Mouse (Mus musculus) gastrocnemius, postnatal 36 days (tissue): ENCODE results near the gene Armc5. TPM values are rescaled to one million over a fixed set of nuclear protein-coding genes. Genes with fewer than 3 reads are reported as not detected.

Experiments used
- DNase-seq, 2 experiments: peaks; one replicate each; pipeline ENCODE4 v3.0.0; 2022
- intact Hi-C: fragments of 180-260 bp; cut with DNase I; formaldehyde crosslinking; loops from one replicate; pipeline ENCODE4 v1.15.1; 2025
- total RNA-seq, 2 experiments: library from RNA; stranded (reverse); gene quantifications; 2 replicates each; pipeline ENCODE4 v1.2.3; 2021

Gene Armc5
- total RNA-seq, 2 experiments from 2014 or later, result 8.0 to 8.5 TPM

DNA sequence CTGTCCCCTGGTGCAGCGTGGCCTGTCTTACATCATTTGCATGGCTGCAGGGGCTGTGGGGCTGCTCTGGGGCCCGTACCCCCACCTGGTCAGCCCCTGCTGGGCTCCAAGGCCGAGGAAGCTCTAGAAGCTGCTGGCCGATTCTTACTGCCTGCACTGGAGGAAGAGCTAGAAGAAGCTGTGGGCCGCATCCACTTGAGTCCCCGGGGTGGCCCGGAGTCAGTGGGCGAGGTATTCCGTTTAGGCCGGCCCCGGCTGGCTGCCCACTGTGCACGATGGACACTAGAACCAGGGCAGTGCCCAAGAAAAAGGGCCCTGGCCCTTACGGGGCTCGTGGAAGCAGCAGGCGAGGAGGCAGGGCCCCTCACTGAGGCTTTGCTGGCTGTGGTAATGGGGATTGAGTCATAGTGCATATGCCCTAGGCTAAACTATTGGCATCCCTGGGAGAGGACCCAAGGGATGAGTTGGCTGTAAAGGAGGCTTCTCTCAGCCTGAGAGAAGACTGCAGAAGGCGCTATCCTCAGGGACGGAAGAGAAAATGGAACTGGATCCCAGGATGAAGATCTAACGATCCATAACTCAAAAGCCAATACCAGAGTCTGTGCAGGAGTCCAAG lies 7.4 kb downstream of the Armc5 start:
- intact Hi-C loops, result loop anchor here (5.0 to 10.0 kb wide), 2 partner anchors 53 to 460 kb away; partner anchors contain the start of gene BC017158
- no peak for DNase-seq

GRCm38 (mm10) chr7:128245547-128245946 lies 8.4 kb downstream of the Armc5 start:
- no peak for DNase-seq
- intact Hi-C loops, result loop anchor here (5.0 to 10.0 kb wide), 2 partner anchors 52 to 459 kb away; partner anchors contain the start of gene BC017158

DNA sequence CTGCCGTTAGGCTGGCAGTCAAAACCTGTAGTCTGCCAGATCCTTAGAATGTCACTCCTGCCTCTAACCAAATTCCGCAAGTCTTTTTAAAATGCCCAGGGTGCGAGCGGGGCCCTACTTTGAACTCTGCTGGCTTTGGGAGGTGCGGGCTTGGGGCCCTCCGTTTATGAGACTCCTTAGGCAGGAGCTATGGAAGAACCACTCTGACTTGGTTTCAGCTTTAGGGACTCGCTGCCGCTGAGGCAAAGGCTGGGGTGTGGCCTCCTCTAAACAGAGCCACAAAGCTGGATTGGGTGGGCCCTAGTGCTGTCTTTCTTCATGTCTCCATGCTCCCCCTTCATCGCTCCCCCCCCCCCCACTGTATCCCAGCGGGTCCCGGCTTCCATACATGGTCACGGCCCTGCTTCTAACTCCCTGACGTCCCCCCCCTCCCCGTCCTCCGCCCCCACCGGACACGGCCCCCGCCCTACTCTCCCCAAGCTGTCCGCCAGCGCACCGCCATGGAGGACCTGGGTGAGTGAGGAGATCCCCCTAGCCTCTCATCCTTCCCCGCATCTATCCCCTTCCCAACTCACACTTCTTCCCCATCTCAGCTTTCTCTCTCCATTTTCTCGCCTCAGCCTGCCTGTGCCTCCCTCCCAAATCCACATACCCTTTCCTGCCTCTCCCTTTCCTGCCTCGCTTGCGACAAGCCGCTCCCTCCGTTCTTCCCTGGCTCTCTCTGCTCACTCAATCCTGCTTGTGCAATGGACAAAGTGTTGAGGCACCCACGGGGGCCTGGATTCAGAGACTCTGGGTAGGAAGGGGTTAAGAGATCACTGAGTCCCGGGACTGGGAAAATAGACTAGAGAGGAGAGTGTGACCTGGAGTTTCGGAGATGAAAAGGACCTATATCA lies 9.6 kb downstream of the Armc5 start, which contains the start of gene Tgfb1i1:
Gene Tgfb1i1 (plus strand): TSS at position 317 of the 896 bp plus-strand sequence.
- peak; percentile 46 to 57 for DNase-seq
- intact Hi-C loops, result loop anchor here (1.0 to 10.0 kb wide), 3 partner anchors 51 to 458 kb away; partner anchors contain the start of gene BC017158

DNA sequence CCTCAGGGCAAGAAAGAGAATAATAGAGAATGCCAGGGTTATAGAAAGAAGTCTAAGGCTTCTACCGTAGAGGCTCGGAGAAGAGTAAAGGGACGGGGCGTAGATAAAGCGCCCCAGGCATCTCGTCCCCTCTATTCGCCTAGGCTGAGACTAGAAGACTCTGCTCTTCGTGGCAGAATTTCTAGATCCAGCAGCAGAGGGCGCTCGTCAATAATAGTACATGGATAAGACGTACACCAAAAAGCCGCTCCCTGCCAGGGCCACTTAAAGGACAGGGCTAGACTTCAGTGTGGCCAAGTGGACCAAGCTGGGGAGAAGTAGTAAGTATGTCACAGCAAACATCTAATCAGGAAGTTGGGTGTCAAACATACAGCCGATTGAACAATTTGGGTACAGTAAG lies 10.3 kb downstream of the Armc5 start:
- intact Hi-C loops, result loop anchor here (5.0 to 10.0 kb wide), 2 partner anchors 50 to 457 kb away; partner anchors contain the start of gene BC017158
- peak; percentile 74 to 87 for DNase-seq

- no peak for DNase-seq
- intact Hi-C loops, result loop anchor here (5.0 to 10.0 kb wide), 2 partner anchors 49 to 456 kb away; partner anchors contain the start of gene BC017158
Measured at GRCm38 (mm10) chr7:128248081-128249042, 11.2 kb downstream of the Armc5 start.

DNA sequence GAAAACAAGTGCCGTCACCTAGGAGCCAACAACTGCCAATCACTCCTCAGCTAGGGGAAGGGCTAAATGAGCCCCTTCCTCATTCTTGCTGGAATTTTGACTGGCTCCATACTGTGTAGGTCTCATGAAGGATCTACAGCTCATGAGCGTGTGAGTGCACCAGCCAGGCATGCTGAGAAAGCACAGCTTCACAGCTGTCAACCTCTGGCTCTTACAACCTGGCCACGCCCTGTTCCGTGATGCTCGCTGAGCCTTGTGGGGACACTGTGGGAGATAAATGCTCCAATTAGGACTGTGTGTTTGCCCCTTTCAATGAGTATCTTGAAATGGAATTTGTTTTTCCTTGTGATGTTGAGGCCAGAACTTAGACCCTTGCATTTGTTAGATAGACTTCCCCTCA lies 12.9 kb downstream of the Armc5 start:
- no peak for DNase-seq
- intact Hi-C loops, result loop anchor here (5.0 to 10.0 kb wide), 2 partner anchors 47 to 455 kb away; partner anchors contain the start of gene BC017158

DNA sequence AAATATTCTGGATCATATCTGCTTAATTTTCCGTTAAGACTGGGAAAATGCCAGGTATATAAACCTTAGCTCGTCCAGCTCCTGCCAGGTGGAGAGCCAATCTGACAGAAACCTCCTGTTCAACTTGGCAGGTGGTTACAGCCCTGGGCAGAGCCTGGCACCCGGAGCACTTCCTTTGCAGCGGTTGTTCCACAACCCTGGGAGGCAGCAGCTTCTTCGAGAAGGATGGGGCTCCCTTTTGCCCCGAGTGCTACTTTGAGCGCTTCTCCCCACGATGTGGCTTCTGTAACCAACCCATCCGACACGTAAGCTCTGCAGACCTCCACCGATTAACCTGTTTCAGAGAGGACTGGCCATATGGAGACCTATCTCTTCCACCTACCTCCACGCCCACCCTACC lies 14.8 kb downstream of the Armc5 start:
- no peak for DNase-seq
- intact Hi-C loops, result no loop called here

- intact Hi-C loops, result no loop called here
- DNase-seq, result no peak
Measured at GRCm38 (mm10) chr7:128252609-128253008, 15.5 kb downstream of the Armc5 start.

GRCm38 (mm10) chr7:128254978-128255377 lies 17.8 kb downstream of the Armc5 start:
- DNase-seq, result no peak
- intact Hi-C loops, result no loop called here

DNA sequence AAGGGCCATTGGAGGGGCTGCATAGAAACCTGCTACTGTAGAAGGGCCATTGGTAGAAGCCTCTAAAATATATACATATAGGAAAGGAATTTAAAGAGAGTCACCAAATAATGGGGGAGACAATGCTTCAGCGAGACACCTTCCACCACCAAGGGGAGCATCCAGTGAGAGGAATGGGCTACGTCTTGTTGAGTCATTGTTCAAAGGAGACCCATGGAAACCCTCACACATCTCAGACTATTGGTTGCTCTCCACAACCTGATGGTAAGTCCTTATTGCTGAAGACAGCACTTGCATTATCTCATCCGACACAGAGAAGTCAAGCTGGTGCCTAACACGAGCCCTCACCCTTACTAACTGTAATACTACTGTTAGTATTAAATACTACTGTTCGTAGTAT lies 18.6 kb downstream of the Armc5 start:
- DNase-seq, result no peak
- intact Hi-C loops, result no loop called here

DNA sequence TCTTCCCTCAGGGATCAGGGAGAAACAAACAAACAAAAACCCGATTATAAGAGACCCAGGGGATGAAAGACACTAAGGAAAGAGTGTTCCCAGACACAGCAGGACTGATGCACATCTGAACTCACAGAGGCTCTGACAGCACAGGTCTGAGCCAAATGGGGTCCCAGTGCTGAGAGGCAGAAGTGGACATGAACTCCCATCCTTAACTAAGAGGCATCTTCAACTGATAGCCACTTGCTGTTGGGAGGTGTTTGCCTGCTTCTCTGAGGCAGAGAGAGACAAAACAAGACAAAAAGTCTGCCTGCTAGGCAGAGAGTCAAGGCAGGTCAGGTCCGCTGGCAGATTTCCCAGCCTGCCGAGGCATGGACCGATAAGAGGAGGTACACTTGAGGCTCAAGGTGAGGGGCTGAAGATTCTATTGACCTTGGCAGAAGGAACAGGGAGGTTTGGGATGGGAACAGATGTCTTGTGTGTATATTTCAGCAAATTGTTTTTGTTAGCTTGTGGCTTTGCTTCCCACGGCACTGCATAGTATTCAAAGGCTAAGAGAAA lies 19.7 kb downstream of the Armc5 start:
- DNase-seq, result no peak
- intact Hi-C loops, result no loop called here

- intact Hi-C loops, result no loop called here
- no peak for DNase-seq
Measured at GRCm38 (mm10) chr7:128265411-128265810, 28.3 kb downstream of the Armc5 start, which contains the start of gene Slc5a2. TSS of gene Slc5a2 (plus strand) at chr7:128265657.

DNA sequence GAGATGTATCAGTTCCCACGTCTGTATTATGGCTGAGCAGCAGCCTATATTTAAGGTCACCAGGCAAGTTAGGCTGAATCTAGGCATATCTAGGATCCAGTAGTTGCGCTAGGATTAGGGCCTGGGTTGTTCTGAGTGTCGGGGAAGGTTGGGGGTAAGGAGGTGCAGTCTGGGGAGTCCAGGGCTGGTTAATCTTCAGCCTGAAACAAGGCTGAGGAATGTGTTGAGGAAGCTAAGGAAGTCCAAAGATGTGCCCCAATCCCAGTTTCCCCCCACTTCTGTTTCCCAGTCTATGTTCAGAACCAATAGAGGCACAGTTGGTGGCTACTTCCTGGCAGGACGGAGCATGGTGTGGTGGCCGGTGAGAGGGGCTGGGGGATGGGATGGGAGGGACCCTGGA lies 28.9 kb downstream of the Armc5 start:
- no peak for DNase-seq
- intact Hi-C loops, result no loop called here

DNA sequence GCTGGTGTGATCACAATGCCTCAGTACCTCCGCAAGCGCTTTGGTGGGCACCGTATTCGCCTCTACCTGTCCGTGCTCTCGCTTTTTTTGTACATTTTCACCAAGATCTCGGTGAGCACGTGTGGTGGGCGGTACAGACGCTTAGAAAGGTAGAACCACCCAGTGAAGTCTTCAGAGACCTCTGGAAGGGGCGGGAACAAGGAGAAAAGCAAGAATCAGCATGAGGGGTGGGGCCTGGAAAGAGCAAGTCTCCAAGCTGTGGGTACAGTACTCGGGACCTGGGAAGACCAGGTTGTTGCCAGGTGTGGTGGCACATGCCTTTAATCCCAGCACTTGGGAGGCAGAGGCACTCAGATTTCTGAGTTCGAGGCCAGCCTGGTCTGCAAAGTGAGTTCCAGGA lies 30.2 kb downstream of the Armc5 start:
- no peak for DNase-seq
- intact Hi-C loops, result no loop called here

DNA sequence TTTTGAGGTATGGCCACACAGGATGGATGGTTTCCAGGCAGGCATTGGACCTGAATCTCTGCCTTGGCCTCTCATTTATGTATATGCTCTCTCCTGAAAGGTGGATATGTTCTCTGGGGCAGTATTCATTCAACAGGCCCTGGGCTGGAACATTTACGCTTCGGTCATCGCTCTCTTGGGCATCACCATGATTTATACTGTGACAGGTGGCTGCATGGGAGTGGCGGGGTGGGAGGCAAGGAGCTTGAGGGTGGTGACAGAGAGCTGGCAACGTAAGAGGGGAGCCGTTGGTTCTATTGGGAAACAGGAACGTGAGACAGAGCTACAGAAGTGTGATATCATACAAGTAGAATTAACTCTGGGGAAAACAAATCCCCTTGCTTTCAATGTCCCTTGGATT lies 30.7 kb downstream of the Armc5 start:
- intact Hi-C loops, result no loop called here
- DNase-seq, result no peak

GRCm38 (mm10) chr7:128270431-128270850 lies 33.3 kb downstream of the Armc5 start:
- DNase-seq, result no peak
- intact Hi-C loops, result no loop called here

DNA sequence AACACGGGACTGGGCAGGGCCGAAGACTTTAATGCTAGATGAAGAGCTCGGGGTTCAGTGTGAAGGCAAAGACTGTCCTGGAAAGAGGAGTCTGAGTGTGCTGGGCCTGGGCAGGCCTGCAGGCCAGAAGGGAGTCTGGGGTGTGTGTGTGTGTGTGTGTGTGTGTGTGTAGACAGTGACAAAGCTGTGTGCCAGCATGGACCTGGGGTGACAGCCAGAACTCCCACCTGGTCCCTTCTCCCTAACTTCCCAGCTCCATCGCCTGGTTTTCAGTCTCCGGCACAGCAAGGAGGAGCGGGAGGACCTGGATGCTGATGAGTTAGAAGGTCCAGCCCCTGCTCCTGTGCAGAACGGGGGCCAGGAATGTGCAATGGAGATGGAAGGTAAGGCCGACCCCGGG lies 34.4 kb downstream of the Armc5 start:
- no peak for DNase-seq
- intact Hi-C loops, result no loop called here

- intact Hi-C loops, result no loop called here
Measured at GRCm38 (mm10) chr7:128276051-128276450, 38.9 kb downstream of the Armc5 start.

DNA sequence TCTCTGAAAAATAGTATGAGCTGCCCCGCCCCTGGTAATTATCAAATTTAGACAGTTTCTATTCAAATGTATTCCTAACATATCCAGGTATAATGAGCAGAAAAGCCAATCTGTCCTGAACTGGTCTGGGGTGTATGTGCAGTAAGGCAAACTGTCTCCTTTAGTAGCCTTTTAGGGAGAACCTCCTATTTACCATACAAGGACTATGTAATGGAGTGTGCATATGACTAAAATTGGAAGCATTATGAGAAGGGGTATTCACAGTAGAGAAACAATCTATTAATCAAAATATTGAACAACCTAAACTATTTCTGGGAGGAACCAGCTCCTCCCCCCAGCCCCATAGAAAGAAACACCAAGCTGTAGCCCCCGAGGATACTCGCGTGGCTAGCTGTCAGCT lies 42.6 kb downstream of the Armc5 start:
- intact Hi-C loops, result no loop called here
- DNase-seq, result no peak

More at GRCm38 (mm10) chr7:128276051-128276450, 38.9 kb downstream of the Armc5 start:
- no peak for DNase-seq

DNA sequence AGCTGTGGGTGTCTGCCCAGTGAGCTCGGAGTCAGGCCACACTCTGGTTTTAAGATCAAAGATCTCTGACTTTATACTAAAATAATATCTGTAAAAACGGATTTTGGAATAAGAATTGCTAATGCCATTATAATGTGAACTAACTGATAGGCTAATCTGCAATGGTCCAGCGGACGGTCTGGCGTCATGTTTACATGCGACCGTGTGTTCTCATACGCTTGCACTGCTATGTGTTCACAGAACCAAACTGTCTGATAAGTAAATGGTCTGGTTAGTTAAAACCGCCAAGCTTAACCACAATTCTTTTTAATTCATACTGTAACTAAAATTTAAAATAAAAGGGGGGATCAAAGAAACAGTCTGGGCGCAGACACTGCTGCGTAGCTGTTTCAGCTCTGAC lies 44.6 kb downstream of the Armc5 start:
- no peak for DNase-seq
- intact Hi-C loops, result no loop called here
